Mouse (Mus musculus) Patski (cell line): ENCODE measurements around the gene Tceanc2. TPM values are rescaled to one million over a fixed set of nuclear protein-coding genes. Genes with fewer than 3 reads are reported as not detected.

Experiments used
- ATAC-seq: fragments of 100-300 bp; one replicate; pipeline ENCODE4 v1.8.0; 2021
- CTCF ChIA-PET: fragments of 350-600 bp; sonication (Branson Sonifier 250); formaldehyde crosslinking; loops from one replicate; lab custom pipeline; 2022; ENCODE audit warnings: inconsistent platforms; lab: Charles Lee
- POLR2A ChIA-PET: fragments of 350-600 bp; sonication (Branson Sonifier 250); formaldehyde crosslinking; loops from one replicate; lab custom pipeline; 2022; ENCODE audit warnings: antibody characterized with exemption, inconsistent platforms; lab: Charles Lee
- DNase-seq: peaks from one replicate; pipeline ENCODE4 v3.0.0-alpha.2; 2011; ENCODE audit warnings: low read depth, low spot score
- H3K27me3 ChIP-seq: fragments of 371-371 bp; one replicate; pipeline ENCODE4 v1.5.1; 2021
- CTCF ChIP-seq: fragments of 100-300 bp; IDR thresholded peaks from one replicate; pipeline ENCODE4 v1.5.1; 2021
- in situ Hi-C: fragments of 300-500 bp; cut with MboI; formaldehyde crosslinking; loops from 3 replicates; pipeline ENCODE4 v1.11.1; 2018; ENCODE audit warnings: low pct_unique_long_range_greater_than_20kb, mixed read lengths
- polyA plus RNA-seq: library from polyadenylated mRNA; unstranded; gene quantifications from one replicate; pipeline ENCODE4 v1.2.3, GENCODE M21; 2021

Gene Tceanc2
- polyA plus RNA-seq, 1 experiment from 2014 or later = 31.2 TPM

DNA sequence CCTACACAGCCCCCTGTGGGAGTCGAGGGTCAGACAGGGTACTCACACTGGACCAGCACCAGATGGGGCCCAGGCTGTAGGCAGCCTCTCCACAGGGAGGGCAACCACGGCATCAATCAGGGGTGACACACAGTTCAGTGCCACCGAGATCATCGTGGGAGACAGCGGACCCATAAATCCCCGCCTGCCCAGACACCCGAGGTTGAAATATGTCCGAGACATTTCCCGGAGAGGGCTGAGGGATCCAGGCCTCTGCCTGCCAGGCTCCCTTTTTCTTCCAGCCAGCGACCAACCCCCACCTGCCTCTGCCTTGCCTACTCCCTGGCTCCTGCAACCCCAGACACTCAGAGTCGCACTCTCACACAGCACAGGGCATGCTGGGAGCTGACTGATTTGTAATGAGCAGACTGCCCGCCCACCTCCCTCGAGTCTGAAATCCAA lies 70.6 kb downstream of the Tceanc2 start:
- DNase-seq (no peak), ATAC-seq (no peak)
- no peaks in the 10 kb centered on the region for H3K27me3 ChIP-seq
- ChIA-PET CTCF (no interaction called here), POLR2A (no interaction called here)
- in situ Hi-C loops = no loop called here
- no peak for TF ChIP-seq CTCF

DNA sequence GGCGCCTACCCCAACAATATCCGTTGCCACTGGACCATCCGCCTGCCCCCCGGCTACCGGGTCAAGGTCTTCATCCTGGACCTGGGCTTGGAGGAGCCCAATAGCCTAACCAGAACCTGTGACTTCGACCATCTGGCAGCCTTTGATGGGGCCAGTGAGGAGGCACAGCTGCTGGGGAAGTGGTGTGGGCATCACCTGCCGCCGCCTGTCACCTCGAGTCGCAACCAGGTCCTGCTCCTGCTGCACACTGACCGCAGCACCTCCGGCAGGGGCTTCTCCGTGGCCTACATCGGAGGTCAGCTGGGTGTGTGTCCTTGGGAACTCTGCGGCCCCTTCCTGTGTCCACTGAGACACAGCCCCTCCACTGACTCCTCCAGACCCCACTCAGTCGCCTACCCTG lies 72.1 kb downstream of the Tceanc2 start:
- H3K27me3 ChIP-seq = no peaks in the 10 kb centered on the region
- TF ChIP-seq CTCF = no peak
- POLR2A ChIA-PET = no interaction called here
- CTCF ChIA-PET = no interaction called here
- no peak for DNase-seq
- no peak for ATAC-seq
- in situ Hi-C loops = no loop called here

DNA sequence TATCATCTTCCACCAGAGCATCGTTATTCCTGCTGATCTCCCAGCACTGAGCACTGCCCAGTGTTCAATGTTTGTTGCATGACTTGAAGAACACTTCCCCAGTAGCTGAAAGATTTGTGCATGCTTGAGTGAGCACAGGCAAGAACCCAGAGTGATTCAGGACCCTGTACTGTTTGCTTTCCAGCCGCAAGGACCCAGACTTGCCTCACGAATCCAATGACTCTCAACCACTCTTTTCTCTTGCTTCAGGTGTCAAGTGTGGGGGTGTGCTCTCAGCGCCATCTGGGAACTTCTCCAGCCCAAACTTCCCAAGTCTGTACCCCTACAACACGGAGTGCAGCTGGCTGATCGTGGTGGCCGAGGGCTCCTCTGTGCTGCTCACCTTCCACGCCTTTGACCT lies 76.7 kb downstream of the Tceanc2 start:
- ChIA-PET CTCF (no interaction called here), POLR2A (no interaction called here)
- TF ChIP-seq CTCF = no peak
- in situ Hi-C loops = no loop called here
- DNase-seq (no peak), ATAC-seq (no peak)
- H3K27me3 ChIP-seq = no peaks in the 10 kb centered on the region

DNA sequence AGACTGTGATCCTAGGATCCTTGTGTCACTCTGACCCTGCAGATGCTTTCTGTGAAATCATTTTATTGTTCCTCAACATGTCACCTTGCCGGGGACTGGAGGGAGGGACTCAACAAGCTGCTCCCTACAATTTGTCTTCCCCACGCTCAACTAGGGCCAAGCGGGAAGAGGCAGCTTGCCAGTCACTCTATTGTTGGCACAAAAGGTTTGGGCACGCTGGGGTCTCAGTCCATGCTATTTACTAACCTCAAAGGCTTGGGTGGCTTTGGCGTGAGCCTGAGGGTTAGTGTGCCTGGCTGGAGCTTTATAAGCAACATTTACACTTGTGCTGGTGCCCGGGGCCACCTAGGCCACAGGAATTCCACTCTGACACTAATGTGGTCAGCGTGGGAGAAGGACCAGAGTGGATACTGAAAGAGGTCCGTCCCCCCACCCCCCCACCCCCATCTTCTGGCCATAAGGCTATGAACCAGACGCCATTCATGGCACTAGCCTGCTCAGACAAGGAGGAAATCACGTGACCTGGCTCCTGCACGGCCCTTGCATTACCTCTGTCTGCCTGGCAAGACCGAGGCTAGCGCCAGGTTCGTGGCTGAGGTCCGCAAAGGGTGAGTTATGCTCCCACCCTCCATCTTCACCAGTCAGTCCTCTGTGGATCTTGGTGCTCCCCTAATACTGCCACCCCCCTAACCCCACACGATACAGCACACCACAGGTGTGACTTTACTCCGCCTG lies 80.0 kb downstream of the Tceanc2 start:
- no peaks in the 10 kb centered on the region for H3K27me3 ChIP-seq
- DNase-seq = no peak
- in situ Hi-C loops = no loop called here
- CTCF ChIA-PET = no interaction called here
- no peak for TF ChIP-seq CTCF
- no peak for ATAC-seq
- POLR2A ChIA-PET = interaction anchor here (0.7 kb wide), 1 partner anchor 35 kb away, joined by 3 read pairs; no protein-coding TSS in a partner anchor

GRCm38 (mm10) chr4:107098375-107098774 lies 80.5 kb downstream of the Tceanc2 start:
- CTCF ChIA-PET = no interaction called here
- DNase-seq = no peak
- no peaks in the 10 kb centered on the region for H3K27me3 ChIP-seq
- in situ Hi-C loops = no loop called here
- no peak for ATAC-seq
- no peak for TF ChIP-seq CTCF
- POLR2A ChIA-PET = interaction anchor here (0.7 kb wide), 1 partner anchor 35 kb away, joined by 3 read pairs; no protein-coding TSS in a partner anchor

DNA sequence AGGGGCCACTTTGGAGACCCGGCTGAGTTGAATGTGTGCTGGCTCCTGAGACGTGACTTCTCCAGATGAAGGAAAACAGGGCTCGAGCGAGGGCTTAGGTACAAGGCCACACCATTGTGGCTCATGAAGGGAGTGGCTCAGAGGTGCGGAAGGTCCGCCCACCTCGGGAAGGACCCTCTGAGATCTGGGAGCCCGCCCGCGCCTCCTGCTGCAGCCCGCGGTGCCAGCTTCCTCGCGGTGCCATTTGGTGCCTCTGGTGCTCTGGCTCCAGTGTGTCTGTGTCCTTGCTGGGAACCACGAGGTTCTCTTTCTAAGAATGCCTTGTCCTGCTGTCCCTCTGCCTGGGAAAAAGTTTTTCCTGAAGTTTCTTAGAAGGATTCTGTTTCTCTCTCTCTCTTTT lies 81.0 kb downstream of the Tceanc2 start:
- no peak for ATAC-seq
- CTCF ChIA-PET = no interaction called here
- no peak for DNase-seq

GRCm38 (mm10) chr4:107096841-107097373 lies 82.0 kb downstream of the Tceanc2 start, which contains the start of gene Cdcp2:
Gene Cdcp2, plus strand, starts transcription at chr4:107096891.
- no peak for DNase-seq
- TF ChIP-seq CTCF = no peak
- POLR2A ChIA-PET = no interaction called here
- ATAC-seq = no peak
- no peaks in the 10 kb centered on the region for H3K27me3 ChIP-seq
- CTCF ChIA-PET = no interaction called here
- in situ Hi-C loops = no loop called here

More for the DNA sequence above, 81.0 kb downstream of the Tceanc2 start:
- no peaks in the 10 kb centered on the region for H3K27me3 ChIP-seq
- in situ Hi-C loops = no loop called here
- no peak for TF ChIP-seq CTCF
- POLR2A ChIA-PET = no interaction called here

DNA sequence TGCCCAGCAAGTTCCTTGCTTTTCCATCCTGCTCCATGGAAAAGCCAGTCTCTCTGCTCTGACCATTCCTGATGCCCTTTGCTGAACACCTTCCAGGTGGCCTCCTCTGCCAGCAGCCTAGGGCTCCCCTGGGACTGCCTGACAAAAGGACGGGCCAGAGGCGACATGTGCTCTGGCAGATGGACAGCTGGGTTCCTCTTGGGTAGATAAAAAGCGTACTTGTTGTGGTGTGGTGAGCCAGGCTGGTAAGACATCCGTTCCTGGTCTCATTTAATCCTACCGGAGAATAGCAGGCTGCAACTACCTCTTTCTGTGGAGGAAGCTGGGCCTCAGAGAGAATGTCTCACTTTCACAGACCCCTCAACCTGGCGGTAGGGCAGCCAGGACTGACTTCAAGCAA lies 82.9 kb downstream of the Tceanc2 start:
- no peak for ATAC-seq
- ChIA-PET POLR2A (no interaction called here), CTCF (no interaction called here)
- no peak for DNase-seq
- TF ChIP-seq CTCF = no peak
- H3K27me3 ChIP-seq = no peaks in the 10 kb centered on the region
- in situ Hi-C loops = no loop called here

DNA sequence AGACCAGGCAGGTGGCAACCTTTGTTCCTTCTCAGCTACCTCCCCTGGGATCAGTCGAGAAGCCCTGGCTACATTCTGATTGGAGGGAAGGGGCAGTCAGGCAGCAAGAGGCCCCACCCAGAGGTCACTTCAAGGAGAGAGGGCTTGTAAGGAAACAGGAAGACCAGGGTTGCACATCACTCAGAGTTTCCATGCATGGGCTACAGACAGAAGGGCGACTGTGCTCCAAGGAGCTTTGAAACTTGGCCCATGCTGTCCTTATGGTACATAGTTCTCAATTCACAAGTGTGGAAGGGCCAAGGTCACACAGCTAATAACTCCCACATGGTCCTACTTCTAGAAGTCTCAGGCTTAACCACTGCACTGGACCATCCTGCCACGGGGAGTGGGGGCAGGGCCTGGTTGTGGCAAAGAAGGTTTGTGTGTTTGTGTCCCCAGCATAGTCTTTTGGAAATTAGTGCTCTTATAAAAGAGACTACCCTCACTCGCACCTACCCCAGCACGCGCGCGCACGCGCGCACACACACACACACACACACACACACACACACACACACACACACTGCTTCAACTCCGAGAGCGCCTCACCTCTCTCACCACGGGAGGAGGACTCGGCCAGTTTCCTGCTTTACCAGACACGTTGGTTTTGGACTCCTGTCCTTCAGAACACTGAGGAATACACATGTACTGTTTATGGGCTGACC lies 84.3 kb downstream of the Tceanc2 start:
- ATAC-seq = no peak

DNA sequence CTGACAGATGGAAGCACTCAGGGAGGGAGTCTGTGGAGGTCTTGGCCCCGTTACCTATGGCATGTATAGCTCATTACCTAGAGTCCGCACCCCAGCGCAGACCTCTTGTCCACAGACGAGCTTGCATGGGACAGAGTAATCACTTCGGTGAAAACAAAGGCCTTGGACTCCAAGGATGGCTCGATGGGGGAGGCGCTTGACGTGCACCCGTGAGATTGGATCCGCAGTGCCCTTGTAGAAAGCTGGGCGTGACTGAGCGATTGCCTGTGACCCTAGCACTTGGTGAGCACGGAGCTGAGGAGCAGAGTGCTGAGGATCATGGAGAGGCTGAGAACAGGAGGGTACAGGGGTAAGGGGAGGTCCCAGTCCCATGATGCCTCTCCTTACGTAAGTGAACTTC lies 87.2 kb downstream of the Tceanc2 start:
- in situ Hi-C loops = no loop called here
- DNase-seq = no peak
- ChIA-PET POLR2A (no interaction called here), CTCF (no interaction called here)
- no peaks in the 10 kb centered on the region for H3K27me3 ChIP-seq
- TF ChIP-seq CTCF = no peak
- ATAC-seq = no peak

More for the DNA sequence above, 84.3 kb downstream of the Tceanc2 start:
- ChIA-PET CTCF (no interaction called here), POLR2A (no interaction called here)
- in situ Hi-C loops = no loop called here
- TF ChIP-seq CTCF = no peak
- no peaks in the 10 kb centered on the region for H3K27me3 ChIP-seq
- DNase-seq = no peak

DNA sequence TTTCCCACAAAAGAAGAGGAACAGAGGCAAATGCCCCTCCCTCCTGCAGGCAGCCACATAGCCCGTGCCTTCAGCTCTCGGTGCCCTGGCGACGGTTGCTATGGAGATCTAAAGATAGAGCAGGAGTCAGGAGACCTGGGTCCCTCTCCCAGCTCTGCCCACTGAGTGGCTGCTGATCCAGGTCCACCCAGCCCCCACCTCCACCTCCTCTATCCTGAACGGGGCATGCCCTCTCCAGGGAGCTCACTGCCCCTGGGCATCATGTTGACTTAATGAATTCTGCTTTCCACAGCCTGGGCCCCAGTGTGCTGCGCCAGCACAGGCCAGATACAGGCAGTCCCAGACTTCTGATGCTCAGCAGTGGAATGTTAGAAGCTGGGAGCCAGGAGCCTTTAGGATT lies 94.1 kb downstream of the Tceanc2 start:
- ChIA-PET POLR2A (no interaction called here), CTCF (no interaction called here)
- DNase-seq = no peak
- no peak for ATAC-seq
- no peaks in the 10 kb centered on the region for H3K27me3 ChIP-seq
- no peak for TF ChIP-seq CTCF
- in situ Hi-C loops = no loop called here
